ENCODE assay signal across 8 mouse cellular contexts in the genomic region with DNA sequence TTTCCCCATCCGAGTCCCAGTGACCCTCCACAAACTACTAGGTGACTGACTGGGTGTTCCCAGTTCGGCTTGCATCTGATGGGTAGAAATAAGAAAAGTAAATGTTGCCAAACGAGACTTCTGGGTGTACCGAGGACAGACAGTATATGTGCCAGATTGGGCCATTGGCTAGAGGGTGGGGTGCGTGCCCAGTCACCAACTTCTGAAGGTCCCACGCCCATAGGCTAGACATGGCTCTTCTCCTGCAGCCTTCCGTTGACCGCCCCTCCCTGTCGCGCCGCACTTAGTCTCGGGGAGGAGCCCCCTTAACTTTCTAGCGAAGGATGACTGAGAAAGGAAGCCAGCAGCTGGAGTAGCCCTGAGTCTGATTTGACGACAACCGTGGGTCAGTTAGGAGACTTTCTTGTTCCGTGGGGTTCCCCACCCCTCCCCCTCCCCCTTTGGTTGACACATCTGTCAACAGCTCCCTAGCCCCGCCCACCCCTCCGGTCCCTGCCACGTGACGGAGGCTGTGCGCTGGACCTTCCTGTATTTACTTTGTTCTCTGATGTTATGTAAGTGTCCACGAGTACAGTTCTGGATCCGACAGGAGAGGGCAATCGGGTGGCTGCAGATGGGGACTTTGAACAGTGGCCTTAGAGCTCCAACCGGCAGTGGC. TPM values are rescaled to one million over a fixed set of nuclear protein-coding genes. Genes with fewer than 3 reads are reported as not detected.
DNase-seq lines count a peak whose midpoint lies in the region; TF ChIP-seq lines count a peak whose summit lies in the region.

No protein-coding gene starts in this region.

- no peak for TF ChIP-seq CTCF in cortical plate, adult 2 months (IDR thresholded peaks at IDR 0.05; ENCODE audit: extremely low read depth, insufficient read depth, low read length)

- peak; percentile 40; the same call in 1 of the 2 replicates for TF ChIP-seq POLR2A in cortical plate, adult 2 months (IDR thresholded peaks at IDR 0.05; ENCODE audit: extremely low read depth, insufficient read depth, low read length)

- H3K27ac ChIP-seq in cortical plate, adult 2 months (ENCODE audit: insufficient read depth, low read length) = peak overlapping the region; percentile 97

- peaks cover 41% of the 10 kb centered on the region for H3K36me3 ChIP-seq in megakaryocyte, embryonic 14.5 days (replicated peaks; ENCODE audit: low read length)

- no peaks in the 10 kb centered on the region for H3K9me3 ChIP-seq in megakaryocyte, embryonic 14.5 days

- peak overlapping the region; percentile 84 for H3K4me3 ChIP-seq in cortical plate, adult 2 months (ENCODE audit: insufficient read depth, low read length)
- H3K4me3 ChIP-seq in megakaryocyte, embryonic 14.5 days (replicated peaks) = peak overlapping the region; percentile 93

- 0 out of 2 replicates have a peak, but pooled peaks cover 1% of the 10 kb centered on the region for H3K4me1 ChIP-seq in cortical plate, adult 2 months (ENCODE audit: control insufficient read depth, insufficient read depth, low read length)
- peaks cover 62% of the 10 kb centered on the region for H3K4me1 ChIP-seq in megakaryocyte, embryonic 14.5 days

- peak; percentile 92 for DNase-seq in adipocyte (ENCODE audit: low spot score)
- peak; percentile 89 to 92 for DNase-seq in gastrocnemius, adult 8-10 months (ENCODE audit: low spot score in 2 of 2)
- peak; percentile 91 for DNase-seq in induced T-regulatory cell, adult 2 months (ENCODE audit: low read depth)
- DNase-seq in left cerebral cortex, adult 9 months (ENCODE audit: low spot score in 2 of 2) = peak; percentile 69 to 85
- peak; percentile 72 to 82 for DNase-seq in right cerebral cortex, adult 2 months (ENCODE audit: low spot score in 2 of 2)
- peak; percentile 85 for DNase-seq in urinary bladder, postnatal 14 days (ENCODE audit: low spot score)

- H3K27me3 ChIP-seq in megakaryocyte, embryonic 14.5 days (replicated peaks) = no peaks in the 10 kb centered on the region

RNA-seq across cellular contexts. Expression of a gene that starts 0.9 kb away (rescaled TPM):
- polyA plus RNA-seq in cortical plate, adult 2 months (2012; rRNA removed) = 90.6 and 97.8 TPM in 2 replicates
- 100 to 1,000 TPM; 117 to 134 (median 124) TPM for total RNA-seq in gastrocnemius, adult 8-10 months (2022)
- polyA plus RNA-seq in megakaryocyte, embryonic 14.5 days (2012; ENCODE audit: insufficient read depth, low replicate concordance) = 188 and 443 TPM in 2 replicates

RNA-seq across cellular contexts. Expression of a gene that starts 47.0 kb away (rescaled TPM):
- 0.94 and 1.0 TPM in 2 replicates for polyA plus RNA-seq in cortical plate, adult 2 months (2012; rRNA removed)
- 1 to 10 TPM in 1 of 4 experiments, under 1 TPM in 3; 0.44 to 1.1 (median 0.65) TPM for total RNA-seq in gastrocnemius, adult 8-10 months (2022)
- polyA plus RNA-seq in megakaryocyte, embryonic 14.5 days (2012; ENCODE audit: insufficient read depth, low replicate concordance) = 0.21 and 3.4 TPM in 2 replicates

RNA-seq across cellular contexts. Expression of a gene that starts 58.2 kb away (rescaled TPM):
- 0.66 and 1.0 TPM in 2 replicates for polyA plus RNA-seq in cortical plate, adult 2 months (2012; rRNA removed)
- not detected for total RNA-seq in gastrocnemius, adult 8-10 months (2022)
- polyA plus RNA-seq in megakaryocyte, embryonic 14.5 days (2012; ENCODE audit: insufficient read depth, low replicate concordance) = not detected in 2 replicates

Comparison
In these comparisons a context has a peak if more than half of its experiments do, and no peak if none do; other contexts are left out.
1. Peak in every context shown above with its lines: DNase-seq, H3K4me3 ChIP-seq and H3K27ac ChIP-seq.